Mouse (Mus musculus): Measurements from ENCODE around the gene Abca17.

Gene Abca17

DNA sequence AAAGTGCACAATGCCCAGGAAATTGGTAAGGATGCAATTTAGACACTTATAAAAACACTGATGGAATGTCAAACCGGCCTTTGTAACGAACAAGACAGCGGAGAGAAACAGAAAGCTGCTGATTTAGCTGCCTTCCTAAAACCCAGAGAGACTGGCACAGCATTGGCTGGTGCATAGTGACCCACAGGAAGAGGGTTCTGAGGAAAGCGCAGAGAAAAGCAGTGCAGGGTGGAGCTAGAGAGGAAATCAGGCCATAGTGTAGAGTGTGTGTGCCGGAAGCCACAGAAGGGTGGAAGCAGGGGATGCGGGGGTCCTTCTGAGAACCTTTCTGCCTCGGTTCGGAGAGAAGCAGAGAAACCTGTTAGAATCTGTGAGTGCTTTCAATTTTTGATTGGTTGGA lies 6.2 kb downstream of the Abca17 start:
- no peak for DNase-seq

DNA sequence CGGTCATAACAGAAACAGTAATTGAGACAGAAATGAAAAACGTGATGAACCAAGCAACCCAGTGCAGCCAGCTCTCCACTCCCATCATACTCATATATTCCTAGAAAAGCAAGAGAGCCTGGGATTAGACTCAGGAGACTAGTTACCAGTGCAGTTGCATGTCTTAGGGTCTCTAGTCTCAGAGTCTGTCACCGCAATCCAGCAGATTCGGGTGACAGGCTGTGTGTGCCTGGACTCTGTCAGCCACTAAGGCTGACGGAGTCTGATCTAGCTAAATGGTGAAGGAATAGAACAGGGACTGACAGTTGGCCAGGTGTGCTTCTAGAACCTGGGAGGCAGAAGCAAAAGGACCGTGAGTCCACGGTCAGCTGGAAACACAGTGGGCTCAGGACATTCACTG lies 23.2 kb downstream of the Abca17 start:
- no peak for DNase-seq

DNA sequence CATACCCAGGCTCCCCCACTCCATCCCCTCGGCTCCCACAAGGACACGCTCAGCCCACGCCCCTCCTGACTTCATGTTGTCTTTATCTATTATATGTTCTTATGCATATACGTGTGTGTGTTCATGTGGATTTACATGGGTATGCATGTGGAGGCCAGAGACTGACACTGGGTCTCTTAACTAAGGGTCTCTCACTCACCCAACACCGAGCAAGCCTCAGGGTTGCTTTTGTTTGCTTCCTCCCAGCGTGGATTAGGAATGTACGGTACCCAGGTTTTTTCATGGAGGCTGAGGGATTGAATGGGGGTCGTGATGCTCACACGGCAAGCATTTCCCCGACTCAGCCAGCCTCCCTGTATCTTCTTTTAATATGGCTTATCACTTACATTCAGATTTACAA lies 25.8 kb downstream of the Abca17 start:
- no peak for DNase-seq

DNA sequence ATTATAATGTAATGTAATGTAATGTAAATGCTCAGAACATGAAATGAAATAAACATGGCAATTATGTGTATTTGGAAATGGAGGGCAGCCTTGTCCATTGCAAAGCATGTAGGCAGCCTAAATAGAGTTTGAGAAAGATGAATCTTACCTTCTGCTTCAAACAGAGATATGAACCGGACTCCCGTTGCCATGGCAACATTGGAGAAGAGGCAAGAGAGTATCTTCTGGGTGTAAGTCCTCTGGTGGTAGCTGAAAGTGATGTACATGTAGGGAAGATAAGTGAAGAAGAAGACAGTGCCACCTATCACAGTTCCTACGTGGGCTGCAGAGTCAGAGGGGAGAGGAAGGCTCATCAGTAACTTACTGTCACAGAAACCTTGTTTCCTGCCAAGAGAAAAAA lies 30.0 kb downstream of the Abca17 start:
- DNase-seq: no peak

DNA sequence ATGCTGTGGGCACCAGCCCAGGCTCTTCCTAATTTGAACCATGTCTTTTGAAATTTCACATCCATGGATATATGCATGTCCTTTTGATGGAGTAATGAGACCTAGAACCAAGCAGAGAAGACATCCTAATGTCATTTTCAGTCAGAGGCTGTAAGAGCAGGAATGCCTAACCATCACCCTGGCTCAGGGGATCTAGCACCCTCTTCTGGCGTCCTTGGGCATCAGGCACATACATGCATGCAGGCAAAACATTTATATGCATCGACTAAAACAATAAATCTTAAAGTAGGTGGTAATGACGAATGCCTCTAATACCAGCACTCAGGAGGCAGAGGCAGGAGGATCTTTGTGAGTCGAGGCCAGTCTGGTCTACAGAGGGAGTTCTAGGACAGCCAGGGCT lies 43.4 kb downstream of the Abca17 start:
- peak; percentile 54 for DNase-seq

DNA sequence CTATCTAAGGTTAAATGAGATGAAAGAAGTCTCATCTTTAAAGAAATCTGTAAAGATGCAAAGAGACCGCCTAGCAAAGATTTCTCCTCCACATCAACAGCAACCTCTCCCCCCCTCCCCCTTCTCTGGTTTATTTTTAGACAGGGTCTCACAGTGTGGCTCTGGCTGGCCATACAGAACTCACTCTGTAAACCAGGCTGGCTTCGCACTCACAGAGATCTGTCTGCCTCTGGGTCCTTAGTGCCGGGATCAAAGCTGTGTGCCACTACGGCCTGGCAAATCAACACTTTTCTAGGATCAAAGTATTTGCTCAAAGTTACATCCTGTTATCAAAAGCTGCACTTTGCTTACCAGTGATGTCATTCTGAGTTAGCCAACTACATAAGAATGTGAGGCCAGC lies 50.2 kb downstream of the Abca17 start:
- DNase-seq: no peak

DNA sequence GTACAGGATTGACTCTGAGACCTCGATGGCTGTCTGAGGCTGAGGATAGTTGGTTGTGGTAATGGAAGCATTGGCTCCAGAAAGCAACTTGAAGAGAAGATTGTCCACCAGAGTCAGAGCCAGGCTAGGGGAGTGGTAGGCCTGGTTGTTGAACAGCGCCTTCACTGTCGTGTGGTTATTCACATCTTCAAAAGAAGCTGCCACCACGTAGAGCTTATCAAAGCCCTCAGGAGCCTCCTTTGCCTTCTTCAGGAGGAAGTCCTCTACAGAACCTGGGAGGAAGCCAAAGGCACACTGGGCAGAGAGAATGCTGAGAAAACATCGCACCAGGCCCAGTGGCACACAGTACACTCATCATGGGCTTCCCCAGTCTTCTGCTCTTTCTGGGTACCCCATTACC lies 61.5 kb downstream of the Abca17 start:
- no peak for DNase-seq

DNA sequence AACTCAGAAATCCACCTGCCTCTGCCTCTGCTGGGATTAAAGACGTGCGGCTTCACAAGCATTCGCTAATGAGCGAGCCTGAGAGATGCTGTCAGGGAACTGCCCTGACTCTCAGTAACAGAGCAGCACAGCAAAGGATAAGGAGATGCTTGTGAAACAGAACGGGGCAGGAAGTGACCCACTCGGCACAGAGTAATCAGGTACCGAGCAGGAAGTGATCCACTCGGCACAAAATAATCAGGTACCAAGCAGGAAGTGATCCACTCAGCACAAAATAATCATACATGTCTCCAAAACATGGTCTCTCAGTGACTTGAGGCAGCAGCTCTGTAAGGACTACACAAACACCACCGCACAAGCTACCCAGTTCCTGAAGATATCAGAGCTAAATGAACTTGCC lies 62.4 kb downstream of the Abca17 start:
- DNase-seq: no peak

DNA sequence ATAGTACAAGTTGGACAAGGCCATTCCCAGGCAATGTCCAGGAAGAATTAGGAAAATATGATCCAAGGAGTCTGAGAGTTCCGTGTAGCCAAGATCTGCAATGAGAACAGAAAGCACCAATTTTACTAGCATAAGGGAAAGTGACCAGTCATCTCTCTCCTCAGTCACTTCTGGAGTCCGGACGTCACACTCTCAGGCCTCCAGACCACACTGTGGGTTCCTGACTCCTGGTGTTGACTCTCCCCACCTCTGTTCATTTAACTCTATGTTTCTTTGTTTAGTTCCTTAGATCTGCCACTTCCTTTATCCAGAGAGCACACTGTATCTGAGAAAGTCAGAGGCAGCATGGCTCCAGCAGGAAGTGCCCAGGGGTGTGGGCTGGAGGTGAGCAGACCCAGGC lies 65.2 kb downstream of the Abca17 start:
- DNase-seq: no peak

DNA sequence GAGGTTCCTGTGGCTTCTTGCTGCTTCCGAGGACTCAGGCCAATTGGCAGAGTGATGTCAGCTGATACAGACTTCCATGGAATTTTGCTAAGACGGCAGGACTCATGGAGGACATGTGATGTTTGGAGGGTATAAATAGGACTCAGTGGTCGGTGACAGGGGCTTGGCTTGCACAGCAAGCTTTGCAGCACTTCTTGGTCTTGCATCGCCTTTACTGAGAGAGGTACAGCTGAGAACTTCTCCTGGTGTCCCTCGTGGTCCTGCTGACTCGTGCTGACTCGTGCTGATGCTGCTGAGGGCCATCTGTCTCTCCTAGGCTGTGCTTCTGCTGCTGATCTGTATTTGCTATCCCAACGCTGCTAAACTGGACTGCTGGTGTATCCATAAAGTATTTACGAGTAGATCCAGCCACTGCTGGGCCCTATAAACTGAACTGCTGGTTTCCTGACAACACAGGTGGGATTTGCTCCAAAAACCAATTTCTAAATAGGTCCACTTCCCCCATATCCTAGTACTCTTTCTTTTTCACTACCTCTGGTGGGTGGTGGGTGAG lies 67.5 kb downstream of the Abca17 start:
- no peak for DNase-seq

DNA sequence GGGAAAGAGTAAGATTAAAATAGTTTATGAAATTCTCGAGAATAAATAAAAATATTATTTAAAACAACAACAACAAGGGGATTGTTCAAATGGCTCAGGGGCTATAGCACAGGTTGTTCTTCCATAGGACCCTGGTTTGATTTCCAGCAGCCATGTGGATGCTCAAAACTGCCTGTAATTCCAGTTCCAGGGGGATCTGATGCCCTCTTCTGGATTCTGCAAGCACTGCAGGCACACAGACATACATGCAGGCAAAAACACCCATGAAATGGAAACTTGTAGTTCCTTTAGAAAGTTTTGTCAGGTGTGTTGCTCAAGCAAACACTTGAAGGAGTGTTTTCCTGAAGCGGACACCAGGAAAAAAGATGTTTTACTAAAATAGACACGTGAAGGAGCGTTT lies 68.2 kb downstream of the Abca17 start:
- peak; percentile 16 for DNase-seq

DNA sequence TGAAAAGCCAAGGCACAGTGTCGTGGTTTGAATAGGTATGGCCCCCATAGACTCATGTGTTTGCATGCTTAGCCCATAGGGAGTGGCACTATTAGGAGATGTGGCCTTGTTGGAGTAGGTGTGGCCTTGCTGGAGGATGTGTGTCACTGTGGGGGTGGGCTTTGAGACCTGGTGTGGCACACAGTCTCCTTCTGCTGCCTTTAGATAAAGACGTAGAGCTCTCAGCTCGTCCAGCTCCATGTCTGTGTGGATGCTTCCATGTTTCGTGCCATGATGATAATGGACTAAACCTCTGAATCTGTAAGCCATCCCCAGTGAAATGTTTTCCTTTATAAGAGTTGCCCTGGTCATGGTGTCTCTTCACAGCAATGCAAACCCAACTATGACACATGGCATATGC lies 71.0 kb downstream of the Abca17 start:
- DNase-seq: no peak

DNA sequence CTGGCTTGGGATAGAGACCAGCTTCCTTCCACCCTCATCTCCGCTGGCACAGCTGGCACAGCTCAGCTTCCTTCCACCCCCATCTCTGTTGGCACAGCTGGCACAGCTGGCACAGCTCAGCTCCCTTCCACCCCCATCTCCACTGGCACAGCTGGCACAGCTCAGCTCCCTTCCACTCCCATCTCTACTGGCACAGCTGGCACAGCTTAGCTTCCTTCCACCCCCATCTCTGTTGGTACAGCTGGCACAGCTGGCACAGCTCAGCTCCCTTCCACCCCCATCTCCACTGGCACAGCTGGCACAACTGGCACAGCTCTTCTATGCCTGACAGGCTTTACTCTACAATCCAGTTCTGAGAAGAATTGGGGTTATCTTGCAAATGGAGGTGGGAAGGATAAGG lies 83.7 kb downstream of the Abca17 start:
- no peak for DNase-seq

DNA sequence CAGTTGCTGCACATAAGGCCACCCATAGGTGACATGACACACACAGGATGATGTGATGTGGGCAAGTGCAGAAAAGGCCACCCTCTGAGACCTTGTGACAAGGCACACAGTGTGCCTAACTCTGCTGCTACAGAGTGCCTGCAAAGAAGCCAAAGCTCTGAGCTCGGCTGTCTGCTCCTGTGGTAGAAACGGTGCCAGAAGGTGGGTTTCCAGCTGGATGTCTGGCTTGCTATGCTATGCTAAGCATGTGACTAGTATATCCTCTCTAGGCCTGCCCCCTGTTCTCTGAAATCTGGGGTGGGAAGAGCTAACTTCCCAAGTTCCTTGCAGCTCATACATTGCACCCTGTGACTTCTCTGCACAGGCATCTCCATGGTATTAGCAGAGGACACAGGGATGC lies 86.1 kb downstream of the Abca17 start:
- no peak for DNase-seq

DNA sequence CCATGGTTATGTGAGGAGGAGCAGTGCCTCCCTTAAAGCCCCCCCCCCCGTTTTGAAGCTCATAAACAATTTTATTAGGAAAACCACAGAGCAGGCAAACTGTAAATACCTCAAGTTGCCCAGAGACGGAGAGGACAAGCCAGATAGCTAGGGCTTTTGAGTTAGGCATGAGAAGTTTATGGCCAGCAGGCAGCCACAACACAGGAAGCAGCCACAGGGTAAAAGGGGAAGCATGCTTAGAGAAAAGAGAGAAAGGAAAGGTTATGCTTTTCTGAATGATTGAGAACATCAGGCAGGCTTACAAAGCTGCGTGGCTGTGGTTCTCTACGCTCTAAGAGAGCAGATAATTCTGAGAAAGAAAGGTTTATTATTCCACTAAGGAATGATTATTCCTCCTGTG lies 90.4 kb downstream of the Abca17 start:
- no peak for DNase-seq

DNA sequence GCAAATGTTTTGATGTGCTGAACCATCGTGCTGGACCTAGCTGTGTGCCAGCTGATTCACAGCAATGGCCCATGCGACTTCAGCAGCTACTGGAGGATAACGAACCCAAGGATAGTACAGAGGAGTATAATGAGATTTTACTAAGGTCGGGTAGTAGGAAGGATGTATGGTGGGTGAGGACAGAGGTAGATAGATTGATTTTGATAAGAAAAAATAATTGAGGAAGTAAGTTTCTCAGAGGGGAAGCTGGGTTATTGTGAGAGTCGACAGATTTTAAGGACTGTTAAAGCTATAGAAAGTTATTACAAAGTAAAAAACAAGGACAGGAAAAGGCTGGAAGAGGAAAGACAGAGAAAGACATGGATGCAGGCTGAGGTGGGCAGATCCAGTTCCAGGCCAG lies 91.2 kb downstream of the Abca17 start:
- DNase-seq: no peak

DNA sequence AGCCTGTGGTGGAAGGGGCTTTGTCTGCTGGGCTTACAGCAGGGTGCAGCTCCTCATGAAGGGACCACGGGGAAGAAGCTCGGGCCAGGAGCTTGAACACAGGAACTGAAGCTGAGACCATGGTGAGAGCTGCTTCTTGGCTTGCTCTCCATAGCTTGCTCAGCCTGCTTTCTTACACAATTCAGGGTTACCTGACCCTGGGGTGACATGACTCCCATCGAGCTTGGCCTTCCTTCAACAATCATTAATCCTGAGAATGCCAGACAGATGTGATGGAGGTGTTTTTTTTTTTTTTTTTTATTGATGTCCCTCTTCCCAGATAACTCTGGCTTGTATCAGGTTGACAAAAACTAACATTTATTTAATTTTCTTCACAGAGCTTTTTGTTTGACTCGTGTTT lies 91.9 kb downstream of the Abca17 start:
- no peak for DNase-seq

DNA sequence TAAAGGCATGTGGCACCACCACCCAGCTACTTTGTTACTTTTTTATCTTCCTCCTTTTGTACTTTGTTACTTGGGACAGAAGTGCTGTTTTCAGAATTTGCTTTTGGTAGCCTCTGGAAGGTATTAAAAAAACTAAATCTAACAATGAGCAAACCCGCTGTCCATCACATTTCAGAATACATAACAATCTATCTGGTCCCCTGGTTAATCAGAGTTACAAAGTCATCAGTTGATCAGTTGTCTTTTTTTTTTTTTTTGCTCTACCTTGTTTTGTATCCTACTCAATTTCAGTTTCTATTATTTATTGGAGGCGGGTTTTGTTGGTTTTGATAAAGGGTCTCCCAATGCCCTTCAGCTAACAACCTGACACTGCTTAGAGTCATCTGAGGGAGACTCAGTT lies 98.5 kb downstream of the Abca17 start:
- no peak for DNase-seq

DNA sequence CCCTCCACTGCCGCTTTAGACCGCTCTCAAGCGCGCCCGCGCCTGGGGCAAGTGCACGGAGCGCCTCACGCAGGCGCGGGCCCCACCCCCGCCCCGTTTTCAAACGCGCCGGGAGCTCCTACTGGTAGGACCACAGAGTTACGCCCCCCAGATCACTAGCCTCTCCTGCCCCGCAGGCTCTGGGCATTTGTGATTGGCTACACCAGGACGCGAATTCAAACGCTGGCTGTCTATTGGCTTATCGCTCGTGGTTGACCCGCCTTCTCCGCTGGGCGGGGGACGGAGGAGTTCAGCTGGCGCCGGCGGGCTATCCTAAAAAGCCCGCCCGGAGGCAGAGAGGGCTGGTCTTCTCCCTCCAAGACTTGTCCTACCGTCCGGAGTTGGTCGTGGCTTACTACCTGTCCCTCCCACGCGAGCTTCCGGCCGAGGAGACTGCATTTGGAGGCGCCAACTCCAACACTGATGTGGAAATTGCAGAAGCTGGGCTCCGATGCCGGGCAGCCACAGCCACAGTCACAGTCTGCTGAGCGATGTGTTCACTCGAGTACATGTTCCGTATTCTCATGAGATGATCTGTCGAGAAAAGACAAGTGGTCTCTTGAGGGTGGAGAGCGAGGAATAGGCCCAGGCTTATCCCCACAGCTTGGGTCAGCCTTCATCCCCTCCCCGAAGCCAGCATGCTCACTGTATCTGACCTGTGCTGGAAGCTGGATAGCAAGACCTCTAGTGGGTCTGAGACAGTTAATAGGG lies 99.4 kb downstream of the Abca17 start, which contains the start of gene Ccnf:
Gene Ccnf, minus strand, starts transcription at position 165 of the 750 bp plus-strand sequence.
- DNase-seq: peak; percentile 98

DNA sequence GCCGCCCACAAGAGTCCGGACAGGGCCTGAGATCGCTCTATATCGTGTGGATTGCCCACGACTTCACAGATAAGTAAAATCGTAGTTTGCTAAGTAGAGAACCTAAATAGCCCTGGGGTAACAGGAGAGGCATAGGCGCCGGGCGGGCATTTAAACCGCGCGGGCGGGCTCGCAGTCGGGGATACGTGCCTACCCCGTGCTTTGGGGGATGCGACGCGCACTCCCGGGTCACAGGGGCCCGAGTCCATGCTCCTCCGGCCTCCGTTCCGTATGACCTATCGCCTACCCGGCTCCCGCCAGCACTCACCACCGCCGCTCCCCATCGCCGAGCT lies 99.9 kb downstream of the Abca17 start:
- DNase-seq: no peak

DNA sequence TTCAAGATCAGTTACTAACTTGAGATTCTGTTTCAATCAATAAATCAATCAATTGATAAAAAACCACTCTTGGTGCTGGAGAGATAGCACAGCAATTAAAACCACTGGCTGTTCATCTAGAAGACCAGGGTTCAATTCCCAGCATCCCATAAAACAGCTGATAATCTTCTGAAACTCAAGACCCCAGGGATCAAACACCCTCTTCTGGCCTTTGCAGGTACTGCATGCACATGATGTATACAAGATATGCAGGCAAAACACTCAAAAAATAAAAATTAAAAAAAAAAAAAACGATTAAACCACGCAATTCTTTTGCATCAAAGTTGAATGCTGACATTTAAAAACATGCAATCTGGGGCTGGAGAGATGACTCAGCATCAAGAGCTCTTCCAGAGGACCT lies 102.2 kb downstream of the Abca17 start:
- DNase-seq: peak; percentile 19

DNA sequence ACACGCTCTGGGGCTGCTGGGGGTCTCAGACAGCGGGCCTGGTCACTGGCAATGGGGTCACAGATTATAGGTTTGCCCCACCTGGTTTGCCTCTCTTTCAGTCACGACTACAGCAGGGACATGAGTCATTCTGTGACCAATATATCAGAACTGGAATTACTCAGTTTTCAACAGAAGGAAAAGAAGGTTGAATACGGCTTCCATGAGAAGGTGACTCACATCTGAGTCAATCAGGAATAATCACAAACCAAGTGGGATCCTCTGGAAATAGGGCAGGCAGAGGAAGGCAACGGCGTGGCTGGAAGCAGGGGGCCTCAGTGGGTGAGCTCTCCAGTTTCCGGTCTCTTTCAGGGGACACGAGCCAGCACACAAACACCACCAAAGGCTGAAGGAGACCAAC lies 106.8 kb downstream of the Abca17 start:
- no peak for DNase-seq

DNA sequence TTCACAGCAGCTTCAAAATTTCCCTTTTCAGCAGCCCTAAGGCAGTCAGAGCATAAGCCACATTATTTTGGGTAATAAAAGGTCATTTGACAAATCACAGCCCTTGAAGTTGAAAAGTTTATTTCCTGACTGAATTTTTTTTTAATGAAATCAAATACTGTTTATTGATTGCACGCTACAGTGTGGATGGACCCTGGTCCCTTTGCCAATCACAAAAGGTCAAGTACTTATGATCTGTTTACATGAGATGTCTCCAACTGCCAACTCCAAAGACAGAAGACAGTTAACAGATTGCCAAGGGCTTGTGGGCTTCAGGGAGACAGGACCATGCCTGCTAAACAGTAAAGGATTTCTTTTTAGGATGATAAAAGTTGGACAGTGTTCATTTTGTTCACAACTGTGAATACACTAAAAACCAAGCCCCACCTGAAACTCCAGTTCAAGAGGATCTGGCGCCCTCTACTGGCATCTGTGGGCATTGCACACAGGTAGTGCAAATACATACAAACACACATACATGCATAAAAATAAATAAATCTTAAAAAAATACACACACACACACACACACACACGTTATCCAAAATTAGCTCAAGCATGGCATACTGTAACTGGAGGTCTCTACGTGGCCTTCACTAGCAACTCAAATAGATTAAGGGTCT lies 107.4 kb downstream of the Abca17 start:
- DNase-seq: peak; percentile 41

DNA sequence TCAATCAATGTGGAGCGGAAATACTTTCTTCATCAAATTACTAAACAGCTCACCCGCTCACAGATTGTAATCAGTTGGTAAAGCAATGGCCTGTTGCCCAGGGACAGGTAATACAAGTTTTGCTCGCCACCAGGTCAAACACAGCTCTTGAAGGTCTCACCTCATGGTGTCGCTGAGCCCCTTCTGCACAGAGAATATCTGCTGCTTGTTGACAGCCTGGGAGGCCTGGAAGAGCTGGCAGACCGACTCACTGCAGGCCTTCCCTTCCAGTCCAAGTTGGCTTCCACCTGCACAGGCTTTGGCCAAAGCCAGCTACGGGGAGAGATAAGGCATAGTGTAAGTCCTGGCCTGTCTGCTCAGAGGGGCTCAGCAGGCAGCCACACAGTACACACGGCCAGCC lies 113.9 kb downstream of the Abca17 start:
- no peak for DNase-seq

DNA sequence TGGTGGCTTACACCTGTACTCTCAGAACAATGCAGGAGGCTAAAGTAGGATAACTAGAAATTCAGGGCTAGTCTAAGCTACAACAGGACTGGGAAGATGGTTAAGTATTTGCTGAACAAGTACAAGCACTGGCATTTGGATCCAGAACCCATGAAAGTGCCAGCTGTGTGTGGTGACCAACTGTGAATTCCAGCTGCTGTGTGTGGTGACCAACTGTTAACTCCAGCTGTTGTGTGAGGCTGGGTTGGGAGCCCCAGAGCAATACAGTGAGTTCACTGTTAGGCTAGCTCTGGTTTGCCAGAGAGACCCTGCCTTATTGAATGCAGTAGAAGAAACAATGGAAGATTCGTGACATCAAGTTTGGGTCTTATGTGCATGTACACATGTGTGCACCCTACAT lies 114.4 kb downstream of the Abca17 start:
- no peak for DNase-seq

Measured in lung, postnatal 10 days (tissue).